ENCODE assay signal across 8 mouse cellular contexts in the genomic region with DNA sequence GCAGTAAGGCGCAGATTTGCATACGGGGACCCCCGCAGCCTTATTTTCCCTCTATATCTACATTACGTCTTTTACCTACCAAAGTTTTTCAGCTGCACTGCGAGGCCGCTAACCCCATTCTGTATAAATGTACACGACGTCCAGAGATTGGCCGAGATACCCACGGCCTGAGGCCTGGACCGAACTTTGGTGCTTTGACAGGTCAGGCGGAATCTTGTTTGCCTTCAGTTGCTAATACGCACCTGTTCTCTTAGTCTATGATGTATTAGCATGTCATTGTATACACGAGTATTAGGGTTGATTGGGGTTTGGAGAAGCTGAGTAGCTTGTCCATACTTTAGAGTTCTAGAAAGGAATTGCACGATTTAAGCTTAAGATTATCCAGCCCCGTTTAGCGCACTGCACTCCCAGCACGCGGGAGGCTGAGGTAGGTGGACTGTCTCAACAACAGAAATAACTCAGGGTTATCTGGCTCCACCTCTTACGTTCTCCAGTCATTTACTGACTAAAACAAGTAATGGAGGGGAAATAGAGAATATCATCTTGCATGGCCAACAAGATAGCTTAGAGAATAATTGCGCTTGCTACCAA. TPM values are rescaled to one million over a fixed set of nuclear protein-coding genes. Genes with fewer than 3 reads are reported as not detected.
DNase-seq lines count a peak whose midpoint lies in the region; ATAC-seq and TF ChIP-seq lines count a peak whose summit lies in the region.

No protein-coding gene starts in this region.

- peaks cover 10% of the 10 kb centered on the region for H3K9me3 ChIP-seq in megakaryocyte, embryonic 14.5 days
- no peaks in the 10 kb centered on the region for H3K9me3 ChIP-seq in midbrain, postnatal 0 days (ENCODE audit: low read length)

- H3K27ac ChIP-seq in midbrain, postnatal 0 days (ENCODE audit: low read depth, low read length) = no peak overlapping the region; the same call in 1 of the 2 replicates

- peak overlapping the region; percentile 76 for H3K4me2 ChIP-seq in midbrain, postnatal 0 days (ENCODE audit: low read depth, low read length, poor library complexity, severe bottlenecking)

- 6% methylated on average over 21 of the region's 21 CpGs for WGBS in midbrain, postnatal 0 days

- TF ChIP-seq CTCF in midbrain, postnatal 0 days (IDR thresholded peaks at IDR 0.05) = no peak

- peak overlapping the region; percentile 69 for H3K9ac ChIP-seq in midbrain, postnatal 0 days (replicated peaks; ENCODE audit: low read length, poor library complexity, severe bottlenecking)

- H3K4me1 ChIP-seq in megakaryocyte, embryonic 14.5 days = peaks cover 23% of the 10 kb centered on the region
- no peaks in the 10 kb centered on the region for H3K4me1 ChIP-seq in midbrain, postnatal 0 days (ENCODE audit: insufficient read depth, low read length)

- no peaks in the 10 kb centered on the region for H3K27me3 ChIP-seq in megakaryocyte, embryonic 14.5 days (replicated peaks)
- no peaks in the 10 kb centered on the region for H3K27me3 ChIP-seq in midbrain, postnatal 0 days (ENCODE audit: insufficient read depth, low read length)

- H3K36me3 ChIP-seq in megakaryocyte, embryonic 14.5 days (replicated peaks; ENCODE audit: low read length) = peaks cover 4% of the 10 kb centered on the region
- H3K36me3 ChIP-seq in midbrain, postnatal 0 days (ENCODE audit: insufficient read depth, low read length) = no peaks in the 10 kb centered on the region

- peak; percentile 15 for DNase-seq in adrenal gland, postnatal 14 days
- no peak for DNase-seq in adrenal gland, postnatal 4 days (ENCODE audit: low spot score in 2 of 2)
- peak; percentile 5 for DNase-seq in hindlimb bud, embryonic 11.5 days (ENCODE audit: extremely low spot score, low read depth, low spot score)
- DNase-seq in midbrain, postnatal 0 days (ENCODE audit: low spot score) = peak; percentile 1
- no peak for DNase-seq in gastrocnemius, adult 8-10 months (ENCODE audit: low spot score in 2 of 2)
- no peak for DNase-seq in right cerebral cortex, postnatal 4 days

- H3K4me3 ChIP-seq in megakaryocyte, embryonic 14.5 days (replicated peaks) = peak overlapping the region; percentile 96
- peak overlapping the region; percentile 68 for H3K4me3 ChIP-seq in midbrain, postnatal 0 days (ENCODE audit: low read depth, low read length)

- ATAC-seq in megakaryocyte, adult 5-6 weeks (ENCODE audit: poor library complexity, severe bottlenecking) = no peak
- no peak for ATAC-seq in midbrain, postnatal 0 days (ENCODE audit: low FRiP score)

RNA-seq across cellular contexts. Expression of a gene that starts 0.8 kb away (rescaled TPM):
- 7.4 and 7.8 TPM in 2 replicates for total RNA-seq in adrenal gland, postnatal 14 days (2021)
- total RNA-seq in adrenal gland, postnatal 4 days (2021) = 1 to 10 TPM; 5.2 to 5.8 TPM
- 0.08 TPM in 1 of 2 replicates, not detected in the other for polyA plus RNA-seq in megakaryocyte, embryonic 14.5 days (2012; ENCODE audit: insufficient read depth, low replicate concordance)
- 52.4 and 55.0 TPM in 2 replicates for total RNA-seq in megakaryocyte, adult 5-6 weeks (2015)
- 21.8 and 29.0 TPM in 2 replicates for total RNA-seq in megakaryocyte, adult 5-6 weeks (2017)
- 0.90 and 0.99 TPM in 2 replicates for total RNA-seq in midbrain, postnatal 0 days (2014; rRNA removed)
- polyA plus RNA-seq in midbrain, postnatal 0 days (2015; fragmentation: Nextera tagmentation; extraction: Ambion mirVana) = 0.29 and 0.38 TPM in 2 replicates
- total RNA-seq in gastrocnemius, adult 8-10 months (2022) = 1 to 10 TPM; 2.8 to 3.7 (median 3.6) TPM

Comparison
In these comparisons a context has a peak if more than half of its experiments do, and no peak if none do; other contexts are left out.
1. DNase-seq: peak in adrenal gland, postnatal 14 days (single experiment), hindlimb bud, embryonic 11.5 days (single experiment) and midbrain, postnatal 0 days (single experiment); none in adrenal gland, postnatal 4 days (0 of 2), gastrocnemius, adult 8-10 months (0 of 2) and right cerebral cortex, postnatal 4 days (single experiment).